Mouse (Mus musculus) regulatory T cell (primary cell): ENCODE results near the gene Gk2.

ENCODE experiments used
- in situ Hi-C: fragments of 300-600 bp; cut with MboI, MseI; formaldehyde crosslinking; loops from one replicate; pipeline ENCODE4 v1.15.1; 2025; ENCODE audit warnings: high pct_unique_total_duplicates

The Gk2 gene

DNA sequence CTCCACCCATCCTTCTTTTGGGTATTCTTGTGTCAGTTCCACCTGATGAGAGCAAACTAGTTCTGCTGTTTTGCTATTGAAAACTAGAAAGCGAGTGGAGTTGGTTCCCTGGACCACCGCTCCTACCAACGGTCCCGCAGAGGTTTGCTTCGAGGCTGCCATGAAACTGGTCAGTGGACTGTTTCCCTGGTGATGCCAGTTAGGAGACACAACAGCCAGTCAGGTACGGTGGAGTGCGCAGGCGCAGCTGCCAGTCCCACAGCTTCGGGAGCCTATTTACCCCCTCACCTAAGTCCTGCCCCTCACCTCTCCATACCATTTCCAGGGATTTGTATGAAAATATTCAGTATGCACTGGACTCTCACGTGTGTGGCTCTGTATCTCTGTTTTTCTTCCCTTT is at the start of gene Gk2:
Gene Gk2, minus strand, starts transcription at position 206 of the 400 bp plus-strand sequence.
- in situ Hi-C loops = no loop called here

DNA sequence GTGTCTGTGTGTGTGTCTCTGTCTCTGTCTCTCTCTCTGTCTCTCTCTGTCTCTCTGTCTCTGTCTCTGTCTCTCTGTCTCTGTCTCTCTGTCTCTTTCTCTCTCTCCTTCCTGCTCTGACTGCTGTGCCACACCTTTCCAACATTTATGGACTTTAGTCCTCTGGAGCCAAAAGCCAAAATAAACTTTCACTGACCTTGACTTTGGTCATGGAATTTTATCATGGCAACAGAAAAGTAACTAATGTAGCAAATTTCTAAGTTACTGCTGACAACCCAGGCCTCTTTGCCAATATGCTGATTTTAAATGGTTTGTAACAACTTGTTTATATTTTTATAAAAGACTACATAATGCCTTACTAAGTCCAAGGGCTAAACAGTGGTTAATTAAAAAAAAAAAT is 41.2 kb upstream of the Gk2 start:
- in situ Hi-C loops = no loop called here

DNA sequence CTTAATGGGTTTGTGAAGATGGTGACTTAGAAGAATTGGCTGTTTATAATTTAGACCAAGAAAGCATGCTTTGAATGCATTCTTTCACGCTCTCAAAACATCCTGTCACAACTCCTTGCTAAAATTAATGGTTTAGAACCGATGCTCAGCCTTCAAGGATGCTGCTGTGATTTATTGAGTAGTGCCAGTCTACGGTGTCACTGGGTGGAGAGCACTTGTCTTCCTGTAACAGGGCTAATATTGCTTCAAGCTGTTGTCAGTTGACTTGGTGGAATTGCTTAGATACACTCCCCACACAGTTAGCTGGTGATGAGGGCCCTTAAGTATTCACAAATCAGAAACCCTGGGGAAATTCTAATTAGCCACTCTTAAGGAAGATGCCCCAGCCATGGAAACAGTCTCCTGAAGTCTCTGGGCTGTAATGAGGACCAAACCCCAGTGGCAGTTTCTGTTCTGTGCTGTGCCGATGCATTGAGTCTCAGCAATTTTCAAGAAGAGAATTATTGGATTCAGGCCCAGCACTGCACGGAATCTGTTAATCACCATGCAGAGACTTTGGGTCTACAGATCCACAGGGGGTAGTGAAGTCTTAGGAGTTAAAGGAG is 38.8 kb upstream of the Gk2 start:
- in situ Hi-C loops = no loop called here

DNA sequence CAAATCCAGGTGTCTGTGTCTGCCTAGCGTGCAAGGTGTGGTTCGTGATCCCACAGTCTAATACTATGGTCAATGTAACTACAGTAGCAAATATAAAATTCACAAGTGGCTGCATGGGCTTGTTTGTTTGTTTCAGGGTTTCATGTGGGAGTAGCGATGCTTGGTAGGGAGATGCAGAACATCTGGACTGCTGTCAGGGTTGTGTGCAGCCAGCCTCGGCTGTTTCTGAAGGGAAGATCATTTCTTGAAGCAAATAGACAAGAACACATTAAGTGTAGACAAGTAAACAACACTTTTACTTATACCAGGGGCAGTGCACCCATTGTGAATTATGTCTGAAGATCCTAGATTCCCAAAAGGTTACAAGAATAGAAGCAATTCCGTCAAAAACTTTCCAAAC is 36.6 kb upstream of the Gk2 start:
- in situ Hi-C loops = no loop called here

DNA sequence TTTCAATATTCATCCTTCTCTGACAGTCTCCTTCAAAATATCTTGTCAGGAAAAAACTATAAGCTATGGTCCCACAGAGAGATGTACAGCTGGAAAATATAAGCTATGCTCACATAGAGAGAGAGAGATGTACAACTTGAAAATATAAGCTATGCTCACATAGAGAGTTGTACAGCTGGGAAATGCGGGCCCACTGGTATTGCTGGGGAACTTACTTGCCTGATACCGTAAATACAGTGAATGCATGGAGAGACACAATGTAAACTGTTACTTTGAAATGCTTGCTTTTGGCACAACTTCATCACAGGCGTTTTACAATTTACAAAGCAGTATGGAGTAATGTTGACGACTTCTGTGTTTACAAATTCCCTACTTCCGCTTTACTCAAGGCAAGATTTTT is 29.3 kb upstream of the Gk2 start:
- in situ Hi-C loops = no loop called here

DNA sequence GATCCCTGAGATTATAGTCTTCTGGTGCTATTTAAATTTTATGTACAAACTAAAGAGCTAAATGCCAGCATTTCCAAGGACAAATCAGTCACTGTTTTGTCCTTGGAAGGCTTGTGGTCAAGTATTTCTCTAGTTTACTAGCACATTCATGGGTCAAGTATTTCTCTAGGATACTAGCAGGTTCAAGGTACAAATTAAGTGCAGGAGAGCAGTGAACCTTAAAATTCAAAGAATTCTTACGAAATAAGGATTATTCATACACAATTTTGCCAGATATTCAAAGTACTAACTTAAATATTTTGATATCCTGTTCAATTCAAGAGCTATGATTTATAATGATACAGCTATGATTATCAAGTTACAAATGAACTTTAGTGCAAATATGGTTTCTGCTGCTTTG is 23.2 kb upstream of the Gk2 start:
- in situ Hi-C loops = no loop called here

DNA sequence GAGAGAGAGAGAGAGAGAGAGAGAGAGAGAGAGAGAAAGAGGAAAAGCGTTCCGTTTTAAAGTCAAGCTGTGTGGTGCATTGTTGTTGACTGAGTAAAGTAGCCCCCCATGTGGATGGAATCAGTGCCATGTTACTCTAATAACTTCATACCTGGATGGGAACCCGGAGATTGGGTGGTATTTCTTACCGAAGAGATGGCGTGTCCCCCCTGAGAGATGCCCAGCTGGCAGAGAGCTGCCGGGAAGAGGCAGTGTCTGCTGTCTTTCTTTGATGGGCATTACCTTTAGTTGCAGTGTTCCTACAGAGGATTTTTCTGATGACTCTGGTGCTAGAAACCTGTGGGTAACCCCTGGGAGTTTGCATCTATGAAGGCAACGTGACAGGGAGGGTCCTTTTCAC is 10.4 kb upstream of the Gk2 start:
- in situ Hi-C loops = no loop called here

DNA sequence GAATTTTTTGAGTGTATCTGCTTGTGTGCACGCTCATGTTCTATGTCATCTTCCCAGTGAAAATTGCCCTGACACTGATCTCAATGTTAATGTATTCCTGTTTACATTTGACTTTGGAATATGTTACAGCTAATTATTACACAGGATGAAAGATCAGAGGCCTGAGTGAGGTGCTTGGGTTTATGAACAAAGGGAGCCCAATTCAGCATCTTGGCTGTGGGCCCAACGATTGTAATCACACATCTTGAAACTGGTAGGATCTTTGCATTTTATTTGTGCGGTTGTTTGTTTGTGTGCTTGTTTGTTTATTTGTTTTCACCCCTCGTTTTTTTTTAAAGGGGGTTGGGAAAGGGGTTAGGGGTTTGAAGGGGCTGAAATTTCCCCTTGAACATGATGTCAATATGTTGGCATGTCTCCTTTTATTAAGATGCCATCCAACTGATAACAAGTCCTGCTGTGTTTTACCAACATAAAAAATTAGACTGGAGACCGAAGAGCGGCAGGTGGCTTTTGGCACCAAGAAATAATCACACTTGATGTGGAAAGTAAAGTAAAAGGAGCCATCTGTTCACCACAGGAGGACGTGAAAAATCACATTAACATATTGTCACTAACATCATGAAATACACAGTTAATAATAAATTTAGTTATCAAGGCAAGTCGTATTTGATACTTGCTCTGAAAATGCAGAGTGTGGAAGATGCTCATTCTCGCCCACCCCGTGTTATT is 9.8 kb upstream of the Gk2 start:
- in situ Hi-C loops = no loop called here

DNA sequence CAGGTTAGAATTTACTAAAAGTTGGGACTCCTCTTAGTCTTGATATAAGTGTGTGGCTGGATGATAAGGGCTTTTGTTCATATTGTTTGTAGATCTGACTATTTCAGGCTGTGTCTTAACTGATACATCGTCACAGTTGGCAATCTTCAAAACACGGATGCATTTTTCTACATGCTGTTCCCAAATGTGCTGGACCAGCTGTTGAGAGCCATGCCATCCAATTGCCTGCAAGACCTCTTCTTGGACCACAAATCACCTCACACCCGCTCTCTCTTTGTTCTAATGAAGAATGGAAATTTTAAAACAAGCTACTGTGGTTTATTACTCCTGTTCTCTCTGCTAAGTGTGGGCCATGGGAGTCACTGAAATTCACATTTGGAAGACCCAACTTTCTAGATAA is 9.1 kb upstream of the Gk2 start:
- in situ Hi-C loops = no loop called here

DNA sequence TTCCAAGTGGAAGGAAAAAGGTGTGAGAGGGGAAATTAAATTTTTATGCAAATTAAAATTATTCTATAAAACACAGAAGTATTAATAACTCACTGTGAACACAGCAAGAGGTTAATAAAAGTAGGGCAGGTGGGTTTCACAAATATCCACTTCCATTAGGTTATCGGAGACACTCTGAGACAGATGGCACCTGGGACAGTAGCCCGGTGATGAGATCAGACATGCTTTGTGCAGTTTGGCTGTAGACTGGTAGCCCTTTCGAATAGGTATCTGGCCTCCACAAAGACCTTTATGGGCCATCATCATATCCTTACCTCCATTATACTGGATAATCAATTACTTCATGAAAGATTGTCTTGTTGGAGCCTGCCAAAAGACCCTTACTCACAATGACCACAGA is 6.0 kb upstream of the Gk2 start:
- in situ Hi-C loops = no loop called here

DNA sequence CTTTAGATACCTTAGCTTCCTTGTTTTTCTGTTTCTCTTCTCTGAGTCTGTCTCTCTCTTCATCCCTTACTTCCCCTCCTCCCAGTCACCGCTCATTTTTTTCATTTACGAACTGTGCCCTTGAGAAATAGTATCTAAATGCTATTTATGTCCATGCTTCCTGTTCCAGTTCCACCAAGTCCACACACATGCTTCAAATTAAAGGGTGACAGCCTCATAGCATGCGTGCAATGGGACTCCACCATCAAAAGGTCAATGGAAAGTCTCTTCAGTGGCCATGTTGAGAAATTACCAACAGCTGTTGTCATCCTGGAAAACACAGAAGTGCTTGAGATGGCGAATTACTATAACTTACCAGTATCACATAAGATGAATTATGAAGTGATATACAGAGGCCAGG is 5.4 kb downstream of the Gk2 start:
- in situ Hi-C loops = no loop called here

DNA sequence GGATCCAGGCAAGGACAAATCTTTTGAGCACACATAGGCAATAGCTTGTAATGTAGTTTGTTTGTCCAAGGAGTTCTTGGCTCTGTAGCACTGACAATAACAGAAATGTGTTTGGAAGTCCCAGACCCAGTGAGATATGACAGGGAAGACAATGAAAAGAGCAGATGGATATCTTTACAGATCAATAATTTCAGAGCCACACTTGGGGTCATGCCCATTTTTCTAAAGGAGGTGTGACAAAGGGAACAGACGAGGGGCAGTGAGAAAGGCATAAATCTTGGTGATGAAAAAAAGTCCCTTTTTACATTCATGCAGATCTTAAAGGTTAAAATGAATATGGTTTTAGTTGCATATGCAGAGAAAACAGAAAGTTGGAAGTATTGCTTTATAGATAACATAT is 12.6 kb downstream of the Gk2 start:
- in situ Hi-C loops = loop anchor here (10.0 kb wide), 1 partner anchor 1961 kb away; no protein-coding TSS in a partner anchor

DNA sequence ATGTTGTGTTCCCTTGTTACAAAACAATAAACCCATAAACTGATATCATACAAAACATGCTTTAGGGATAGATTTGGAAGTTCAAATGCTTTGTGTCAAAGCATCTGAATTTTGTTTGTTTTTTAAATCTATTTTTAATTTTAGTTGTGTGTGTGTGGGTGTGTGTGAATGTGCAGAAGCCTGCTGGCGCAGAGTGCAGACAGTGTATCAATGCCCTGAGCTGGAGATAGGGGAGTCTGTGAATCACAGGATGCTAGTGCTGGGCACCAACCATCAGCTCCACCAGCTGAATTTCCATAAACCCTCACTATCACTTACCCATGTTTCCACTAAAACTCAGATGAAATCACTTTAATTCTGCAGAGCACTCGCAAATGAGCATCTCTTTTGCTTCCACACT is 24.3 kb downstream of the Gk2 start:
- in situ Hi-C loops = no loop called here

DNA sequence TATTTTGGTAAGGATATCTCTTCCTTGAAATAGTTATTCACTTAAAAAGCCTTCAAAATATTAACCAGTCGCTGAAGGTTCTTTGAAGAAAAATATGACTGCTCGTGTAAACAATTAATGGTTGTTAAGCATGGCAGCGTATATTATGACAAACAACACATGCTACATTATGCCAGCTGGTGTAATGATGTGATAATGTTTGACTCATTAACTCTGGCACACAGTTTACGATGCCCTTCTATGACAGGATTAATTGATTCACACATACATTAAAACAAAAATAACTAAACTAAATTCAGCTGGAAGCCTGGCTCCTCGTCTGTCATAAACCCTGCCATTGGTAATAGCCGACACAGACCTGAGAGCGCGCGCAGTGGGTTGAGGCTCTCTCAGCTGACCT is 26.8 kb downstream of the Gk2 start:
- in situ Hi-C loops = no loop called here

DNA sequence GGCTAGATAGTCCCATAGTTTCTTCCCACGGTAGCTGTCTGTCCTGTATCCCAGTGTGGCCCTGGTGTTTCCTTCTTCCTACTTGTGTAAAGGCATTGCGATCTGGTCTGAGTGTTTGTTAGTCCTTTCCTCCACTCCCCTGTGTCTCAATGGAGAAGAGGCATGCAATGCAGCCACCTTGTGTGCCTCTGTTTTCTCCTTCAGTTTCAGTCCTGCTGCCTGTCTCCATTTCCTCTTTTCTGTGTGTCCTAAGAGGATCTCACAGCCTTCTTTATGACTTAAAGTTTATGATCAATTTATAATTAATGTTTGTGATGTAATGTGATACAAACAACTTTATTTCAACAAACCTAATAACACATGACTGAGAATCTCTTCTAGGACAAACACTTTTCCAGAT is 35.2 kb downstream of the Gk2 start:
- in situ Hi-C loops = no loop called here

DNA sequence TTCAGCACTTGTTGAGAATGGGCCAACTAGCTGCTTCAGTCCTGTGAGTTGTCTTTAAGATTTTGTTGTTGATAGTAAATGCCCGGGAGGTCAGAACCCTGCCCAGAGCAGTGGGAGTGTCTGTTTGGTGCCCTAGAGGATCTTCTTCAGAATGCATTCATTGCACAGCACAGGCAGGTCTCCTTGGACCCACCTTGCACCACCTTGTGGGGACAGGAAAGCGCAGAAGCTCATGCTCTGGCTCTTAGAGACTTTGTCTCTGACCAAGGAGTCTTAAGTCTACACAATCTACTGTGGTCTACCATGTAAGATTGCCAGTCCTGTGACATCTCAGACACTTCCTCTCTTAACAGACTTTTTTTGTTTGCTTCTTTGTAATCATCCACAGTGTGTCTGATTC is 39.6 kb downstream of the Gk2 start:
- in situ Hi-C loops = no loop called here

DNA sequence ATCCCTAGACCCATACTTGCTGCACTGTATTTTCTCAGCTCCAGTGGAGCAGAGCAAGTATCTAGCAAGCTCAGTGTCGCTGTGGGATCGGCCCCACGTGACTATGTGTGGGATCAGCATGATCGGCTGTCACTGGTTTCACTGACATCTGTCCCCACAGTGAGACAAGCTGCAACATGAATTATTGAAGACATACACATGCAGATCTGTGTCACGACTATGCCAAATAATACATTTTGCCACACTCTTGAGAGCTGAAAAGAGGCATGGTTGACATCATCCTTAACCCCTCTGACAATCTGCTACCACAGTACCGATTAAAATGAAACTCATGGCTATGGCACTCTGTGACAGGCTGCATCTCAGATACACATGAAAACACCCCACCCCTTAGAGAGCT is 41.0 kb downstream of the Gk2 start:
- in situ Hi-C loops = no loop called here

DNA sequence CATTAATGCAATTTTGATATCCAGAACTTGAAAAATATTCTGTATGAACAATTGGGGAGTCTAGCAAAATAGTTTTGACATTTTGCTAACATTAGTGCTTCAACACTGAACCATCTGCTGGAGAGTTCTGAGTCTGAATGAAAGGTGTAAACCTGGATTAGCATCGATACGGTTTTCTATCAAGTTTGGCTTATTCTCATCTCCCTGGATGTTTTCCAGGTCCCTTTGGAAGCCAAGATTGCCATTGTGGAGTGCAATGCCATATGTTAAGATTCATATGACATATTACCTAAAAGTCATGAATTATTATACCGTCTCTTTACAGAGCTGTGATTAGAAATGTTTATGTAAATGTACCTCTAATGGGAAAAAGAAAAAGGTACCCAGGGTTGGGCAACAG is 43.1 kb downstream of the Gk2 start:
- in situ Hi-C loops = no loop called here

DNA sequence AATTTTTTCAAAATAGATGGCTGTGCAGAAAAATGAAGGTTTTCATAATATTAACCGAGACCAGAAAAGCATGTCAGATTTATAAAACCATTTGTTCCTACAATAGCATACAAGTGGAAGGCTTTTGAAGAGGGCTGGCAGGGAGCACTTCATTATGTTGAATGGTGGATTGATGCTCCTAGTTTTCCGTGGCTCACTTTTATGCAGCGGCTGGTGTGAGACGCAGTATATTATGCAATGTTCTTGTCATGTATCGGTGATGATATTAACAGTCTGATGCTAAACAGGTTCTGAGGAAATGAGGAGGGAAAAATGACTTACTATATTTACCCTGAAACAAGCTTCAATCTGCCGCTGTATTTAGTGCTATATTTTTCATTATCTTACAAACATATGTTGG is 46.6 kb downstream of the Gk2 start:
- in situ Hi-C loops = no loop called here

DNA sequence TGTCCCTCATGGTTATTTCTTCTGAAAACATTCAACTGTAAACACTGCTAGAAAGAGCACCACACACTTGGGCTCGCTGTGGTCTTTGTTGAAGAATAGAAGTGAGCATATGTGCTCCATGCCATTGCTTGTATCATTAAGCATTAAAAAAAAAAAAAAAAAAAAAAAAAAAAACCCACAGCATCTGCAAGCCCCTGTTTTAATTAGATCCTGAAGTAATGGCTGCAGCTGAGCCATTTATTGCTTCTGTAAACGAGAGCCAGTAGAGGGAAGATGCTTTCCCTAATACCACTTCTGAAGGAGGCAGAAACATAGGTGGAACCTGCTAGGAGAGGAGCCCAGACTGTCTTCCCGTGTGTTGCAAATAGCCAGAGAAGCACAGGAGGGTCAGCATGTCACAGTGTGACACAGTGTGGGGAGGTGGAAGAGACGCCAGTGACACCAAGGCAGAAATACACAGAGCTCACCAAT is 47.6 kb downstream of the Gk2 start:
- in situ Hi-C loops = no loop called here
